Mouse (Mus musculus): ENCODE results near the gene Ackr1.

DNA sequence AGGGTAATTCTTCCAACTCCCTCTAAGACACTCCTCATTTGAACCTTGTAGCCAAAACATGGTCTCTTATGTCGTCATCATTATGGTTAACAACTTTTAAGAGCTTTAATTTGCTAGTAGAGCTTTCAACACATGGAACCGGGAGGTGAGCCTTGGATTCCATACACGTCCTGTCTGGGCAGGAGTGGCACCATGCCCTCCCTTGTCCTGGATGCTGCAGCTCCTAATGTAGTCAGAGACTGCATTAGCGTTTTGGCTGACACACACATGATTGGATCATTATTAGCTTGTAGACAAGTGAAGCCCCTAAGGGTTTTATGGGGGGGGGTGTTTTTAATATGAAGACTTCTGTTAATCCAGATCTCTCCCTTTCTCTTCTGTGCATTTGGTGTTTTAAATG, 8.6 kb downstream of the Ackr1 start:
- no peak for TF ChIP-seq GATA1 (IDR thresholded peaks at IDR 0.05; ENCODE audit: low read length)
- no peak for TF ChIP-seq TAL1 (IDR thresholded peaks at IDR 0.05; ENCODE audit: low read length)
